Mouse (Mus musculus): ENCODE results near the gene Ackr1.

DNA sequence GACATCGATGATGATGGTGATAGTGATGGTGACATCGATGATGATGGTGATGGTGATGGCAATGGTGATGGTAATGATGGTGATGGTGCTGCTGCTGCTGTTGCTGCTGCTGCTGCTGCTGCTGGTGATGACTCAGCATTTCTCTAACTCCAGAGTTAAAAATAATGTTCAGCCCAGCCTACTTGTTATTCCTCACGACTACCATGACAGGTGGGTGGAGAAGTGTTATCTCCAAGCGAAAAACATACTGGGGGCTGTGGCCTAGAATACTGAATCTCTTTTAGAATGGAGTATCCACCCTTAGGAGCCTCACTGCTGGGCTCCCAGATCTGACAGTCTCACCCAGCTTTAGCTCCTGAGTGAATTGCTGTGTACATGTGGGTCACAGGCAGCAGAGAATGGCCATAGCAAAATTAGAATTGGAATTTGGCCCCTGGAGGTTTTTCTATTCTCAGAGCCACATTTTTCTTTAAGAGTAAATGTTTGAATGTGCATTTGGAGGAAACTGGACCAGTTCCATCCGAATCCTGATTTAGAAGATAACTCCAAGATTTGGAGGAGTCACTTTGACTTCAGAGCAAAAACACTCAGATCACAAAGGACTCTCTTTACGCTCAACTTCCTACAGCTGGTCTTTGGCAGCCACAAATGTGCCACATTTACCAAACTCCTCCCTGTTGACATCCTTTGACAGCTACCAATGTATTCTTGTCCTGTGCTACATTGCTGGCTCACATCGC lies 21.7 kb upstream of the Ackr1 start:
- no peak for TF ChIP-seq CTCF (IDR thresholded peaks at IDR 0.05; ENCODE audit: borderline replicate concordance, insufficient read depth, low read depth, low read length)
- no peak for TF ChIP-seq POLR2A (IDR thresholded peaks at IDR 0.05; ENCODE audit: borderline replicate concordance, insufficient read depth, low read length)
